Mouse (Mus musculus) forebrain, postnatal 0 days (tissue): ENCODE data around the gene Olfr193. TPM values are rescaled to one million over a fixed set of nuclear protein-coding genes. Genes with fewer than 3 reads are reported as not detected.
"Not testable (repeated sequence)": the region's sequence is repeated elsewhere in the genome, so short reads cannot be mapped to it uniquely, and the experiment has no call there.

ENCODE experiments used
- ATAC-seq: fragments of 200-750 bp; cut with Nextera tagmentation; 2 replicates; pipeline ENCODE4 v1.8.0; 2017; ENCODE audit warnings: mild to moderate bottlenecking, moderate library complexity
- DNase-seq: peaks from one replicate; pipeline ENCODE4 v3.0.0-alpha.2; 2015
- H3K27ac ChIP-seq: fragments of 300-500 bp; sonication (generic); 2 replicates; pipeline ENCODE4 v1.5.1; 2014; ENCODE audit warnings: low read depth, mild to moderate bottlenecking, antibody characterized with exemption, low read length, moderate library complexity, mixed read lengths
- H3K27me3 ChIP-seq: fragments of 300-500 bp; sonication (generic); 2 replicates; pipeline ENCODE4 v1.6.1; 2014; ENCODE audit warnings: mild to moderate bottlenecking, low read length, mixed read lengths; ENCODE audit not compliant: insufficient read depth
- H3K36me3 ChIP-seq: fragments of 300-500 bp; sonication (generic); 2 replicates; pipeline ENCODE4 v1.6.1; 2014; ENCODE audit warnings: mild to moderate bottlenecking, moderate library complexity; ENCODE audit not compliant: insufficient read depth
- H3K4me1 ChIP-seq: fragments of 300-500 bp; sonication (generic); 2 replicates; pipeline ENCODE4 v1.6.1; 2014; ENCODE audit warnings: antibody characterized with exemption; ENCODE audit not compliant: insufficient read depth
- H3K4me2 ChIP-seq: fragments of 300-500 bp; sonication (generic); 2 replicates; pipeline ENCODE4 v1.6.1; 2014; ENCODE audit warnings: low read depth, mild to moderate bottlenecking, moderate library complexity
- H3K4me3 ChIP-seq: fragments of 300-500 bp; sonication (generic); 2 replicates; pipeline ENCODE4 v1.5.1; 2014; ENCODE audit warnings: low read depth, low read length, mixed read lengths
- H3K9ac ChIP-seq: fragments of 300-500 bp; sonication (generic); 2 replicates; pipeline ENCODE4 v1.6.1; 2014; ENCODE audit warnings: mild to moderate bottlenecking
- H3K9me3 ChIP-seq: fragments of 300-500 bp; sonication (generic); 2 replicates; pipeline ENCODE4 v1.6.1; 2016; ENCODE audit warnings: low read length
- CTCF ChIP-seq: sonication (generic); IDR thresholded peaks from 2 replicates; pipeline ENCODE4 v1.5.1; 2016; ENCODE audit warnings: antibody characterized with exemption, control low read depth, low read depth
- WGBS: fragments of 180-500 bp; shearing (Covaris S2); extraction: QIAGEN DNeasy Blood & Tissue Kit; methylation state at CpG from one replicate; pipeline ENCODE4 v1.1.7; 2014; 5-methylcytosine and 5-hydroxymethylcytosine counted together
- polyA plus RNA-seq: library from polyadenylated mRNA; unstranded; fragments of >200 nt; fragmentation: Nextera tagmentation; extraction: Ambion mirVana; gene quantifications from 2 replicates; pipeline ENCODE4 v1.2.1, GENCODE M21; 2015
- total RNA-seq: library from RNA; depleted of rRNA; stranded (reverse); fragments of >200 nt; gene quantifications from 2 replicates; pipeline ENCODE4 v1.2.3, GENCODE M21; 2014; rRNA removed

Gene Olfr193
- total and polyA plus RNA-seq, 2 experiments from 2014 or later: not detected

GRCm38 (mm10) chr16:59077905-59078304 lies 33.8 kb downstream of the Olfr193 start, which contains the start of gene Olfr190:
Gene Olfr190, minus strand, starts transcription at chr16:59078005.
- Histone ChIP-seq H3K4me2 (no peak within 1 kb of the TSS), H3K9me3 (no peaks in the 10 kb centered on the region), H3K9ac (no peak within 1 kb of the TSS), H3K4me3 (no peak within 1 kb of the TSS), H3K36me3 (no peaks in the 10 kb centered on the region), H3K27me3 (no peaks in the 10 kb centered on the region), H3K27ac (no peak within 1 kb of the TSS), H3K4me1 (no peaks in the 10 kb centered on the region)
- DNase-seq (no peak), ATAC-seq (no peak)
- WGBS: 88% methylated on average over 5 of the region's 5 CpGs
- TF ChIP-seq CTCF: no peak

DNA sequence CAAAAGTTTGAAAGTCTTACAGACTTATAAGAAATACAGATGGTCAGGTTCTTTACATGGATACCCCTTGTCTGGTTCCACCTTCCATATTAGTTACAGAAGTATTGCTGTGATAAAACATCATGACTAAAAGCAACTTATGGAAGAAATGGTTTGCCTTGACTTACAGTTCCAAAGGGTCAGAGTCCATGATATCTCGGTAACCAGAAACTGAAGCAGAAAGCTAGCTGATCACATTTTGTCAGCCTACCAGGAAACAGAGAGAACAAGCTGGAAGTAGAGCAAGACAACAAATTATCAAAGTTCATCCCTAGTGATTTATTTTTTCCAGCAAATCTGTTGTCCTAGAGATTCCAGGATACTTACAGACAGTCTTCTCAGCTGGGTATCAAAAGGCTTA lies 38.2 kb downstream of the Olfr193 start:
- Histone ChIP-seq H3K4me1 (no peaks in the 10 kb centered on the region), H3K9ac (no peak overlapping the region)
- no peak for ATAC-seq

DNA sequence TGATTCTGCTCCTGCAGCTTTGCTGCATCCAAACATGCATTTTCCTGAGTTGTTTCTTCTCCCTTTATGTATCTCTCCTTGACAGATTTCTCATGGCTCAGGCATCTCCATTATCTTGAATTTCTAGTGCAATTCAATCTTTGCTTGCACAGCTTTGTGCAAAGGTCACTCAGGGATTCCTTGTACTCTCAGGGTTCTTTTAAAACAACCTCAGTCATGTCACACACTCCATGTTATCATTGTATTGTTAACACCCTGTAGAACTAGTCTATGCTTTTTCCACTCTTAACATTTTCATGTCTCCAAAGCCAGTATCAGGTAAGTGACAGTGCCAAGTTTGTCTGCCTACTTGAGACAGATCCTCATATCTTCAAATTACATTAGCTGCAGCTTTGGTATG lies 39.9 kb downstream of the Olfr193 start:
- Histone ChIP-seq H3K4me3 (no peak overlapping the region), H3K27ac (no peak overlapping the region), H3K4me2 (no peak overlapping the region), H3K9ac (no peak overlapping the region), H3K9me3 (no peaks in the 10 kb centered on the region), H3K27me3 (no peaks in the 10 kb centered on the region), H3K4me1 (no peaks in the 10 kb centered on the region), H3K36me3 (no peaks in the 10 kb centered on the region)
- DNase-seq (no peak), ATAC-seq (no peak)
- TF ChIP-seq CTCF: no peak

More for the DNA sequence above, 38.2 kb downstream of the Olfr193 start:
- no peaks in the 10 kb centered on the region for H3K27me3 ChIP-seq
- no peaks in the 10 kb centered on the region for H3K9me3 ChIP-seq
- WGBS: 84% methylated on average over 1 of the region's 1 CpGs
- no peak overlapping the region for H3K27ac ChIP-seq
- no peaks in the 10 kb centered on the region for H3K36me3 ChIP-seq
- H3K4me2 ChIP-seq: no peak overlapping the region
- DNase-seq: no peak
- TF ChIP-seq CTCF: no peak
- H3K4me3 ChIP-seq: no peak overlapping the region

DNA sequence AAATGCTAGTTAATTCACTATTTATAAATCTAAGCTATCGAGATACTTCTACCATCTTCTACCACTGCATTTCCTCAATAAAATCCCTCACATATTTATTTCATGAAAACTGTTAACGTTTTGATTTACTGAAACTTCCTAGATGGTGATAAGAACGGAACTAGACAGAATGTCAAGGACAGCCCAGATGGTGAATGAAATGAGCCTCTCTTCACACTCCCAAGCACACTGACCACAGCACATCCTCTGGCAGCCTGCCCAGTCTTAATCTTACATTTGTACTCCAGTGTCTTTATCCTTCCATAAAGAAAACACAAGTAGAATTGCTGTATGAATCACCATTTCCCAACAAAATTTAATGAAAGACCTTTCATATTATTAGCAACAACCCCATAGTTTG lies 49.3 kb downstream of the Olfr193 start:
- not testable (repeated sequence) for H3K27ac ChIP-seq, ATAC-seq, H3K36me3 ChIP-seq, DNase-seq, H3K4me2 ChIP-seq, H3K4me1 ChIP-seq, H3K27me3 ChIP-seq, H3K9me3 ChIP-seq, H3K9ac ChIP-seq, H3K4me3 ChIP-seq
- WGBS: 72% methylated on average over 3 of the region's 3 CpGs

Other genes starting within 250 kb of the Olfr193 start
- not detected in 2 replicates for gene Olfr177, start 237.1 kb downstream of the Olfr193 start, total RNA-seq
- gene Olfr177, start 237.1 kb downstream of the Olfr193 start, polyA plus RNA-seq: not detected in 2 replicates
- gene Olfr178, start 219.8 kb downstream of the Olfr193 start, total RNA-seq: not detected in 2 replicates
- not detected in 2 replicates for gene Olfr178, start 219.8 kb downstream of the Olfr193 start, polyA plus RNA-seq
- gene Olfr181, start 183.1 kb downstream of the Olfr193 start, total RNA-seq: not detected in 2 replicates
- not detected in 2 replicates for gene Olfr181, start 183.1 kb downstream of the Olfr193 start, polyA plus RNA-seq
- not detected in 2 replicates for gene Olfr180, start 182.5 kb downstream of the Olfr193 start, total RNA-seq
- not detected in 2 replicates for gene Olfr180, start 182.5 kb downstream of the Olfr193 start, polyA plus RNA-seq
- gene Olfr183, start 116.5 kb downstream of the Olfr193 start, total RNA-seq: not detected in 2 replicates
- not detected in 2 replicates for gene Olfr183, start 116.5 kb downstream of the Olfr193 start, polyA plus RNA-seq
- not detected in 2 replicates for gene Olfr186, start 81.6 kb downstream of the Olfr193 start, total RNA-seq
- gene Olfr186, start 81.6 kb downstream of the Olfr193 start, polyA plus RNA-seq: not detected in 2 replicates
- not detected in 2 replicates for gene Olfr187, start 72.1 kb downstream of the Olfr193 start, total RNA-seq
- gene Olfr187, start 72.1 kb downstream of the Olfr193 start, polyA plus RNA-seq: not detected in 2 replicates
- not detected in 2 replicates for gene Olfr190, start 33.9 kb downstream of the Olfr193 start, total RNA-seq
- gene Olfr190, start 33.9 kb downstream of the Olfr193 start, polyA plus RNA-seq: not detected in 2 replicates
- gene Olfr191, start 22.1 kb downstream of the Olfr193 start, total RNA-seq: not detected in 2 replicates
- not detected in 2 replicates for gene Olfr191, start 22.1 kb downstream of the Olfr193 start, polyA plus RNA-seq
- not detected in 2 replicates for gene Olfr194, start 9.2 kb upstream of the Olfr193 start, total RNA-seq
- not detected in 2 replicates for gene Olfr194, start 9.2 kb upstream of the Olfr193 start, polyA plus RNA-seq
- not detected in 2 replicates for gene Olfr195, start 35.2 kb upstream of the Olfr193 start, total RNA-seq
- not detected in 2 replicates for gene Olfr195, start 35.2 kb upstream of the Olfr193 start, polyA plus RNA-seq
- not detected in 2 replicates for gene Olfr196, start 58.6 kb upstream of the Olfr193 start, total RNA-seq
- gene Olfr196, start 58.6 kb upstream of the Olfr193 start, polyA plus RNA-seq: not detected in 2 replicates
- gene Olfr198, start 91.7 kb upstream of the Olfr193 start, total RNA-seq: not detected in 2 replicates
- gene Olfr198, start 91.7 kb upstream of the Olfr193 start, polyA plus RNA-seq: not detected in 2 replicates
- gene Olfr199, start 107.9 kb upstream of the Olfr193 start, total RNA-seq: not detected in 2 replicates
- not detected in 2 replicates for gene Olfr199, start 107.9 kb upstream of the Olfr193 start, polyA plus RNA-seq
- gene Olfr201, start 160.8 kb upstream of the Olfr193 start, total RNA-seq: not detected in 2 replicates
- gene Olfr201, start 160.8 kb upstream of the Olfr193 start, polyA plus RNA-seq: not detected in 2 replicates
- not detected in 2 replicates for gene Olfr202, start 174.9 kb upstream of the Olfr193 start, total RNA-seq
- not detected in 2 replicates for gene Olfr202, start 174.9 kb upstream of the Olfr193 start, polyA plus RNA-seq
- not detected in 2 replicates for gene Olfr203, start 187.0 kb upstream of the Olfr193 start, total RNA-seq
- not detected in 2 replicates for gene Olfr203, start 187.0 kb upstream of the Olfr193 start, polyA plus RNA-seq
- not detected in 2 replicates for gene Olfr204, start 206.4 kb upstream of the Olfr193 start, total RNA-seq
- gene Olfr204, start 206.4 kb upstream of the Olfr193 start, polyA plus RNA-seq: not detected in 2 replicates
- not detected in 2 replicates for gene Olfr205, start 219.3 kb upstream of the Olfr193 start, total RNA-seq
- gene Olfr205, start 219.3 kb upstream of the Olfr193 start, polyA plus RNA-seq: not detected in 2 replicates
- not detected in 2 replicates for gene Olfr206, start 237.4 kb upstream of the Olfr193 start, total RNA-seq
- gene Olfr206, start 237.4 kb upstream of the Olfr193 start, polyA plus RNA-seq: not detected in 2 replicates